In genomic region chr2:67977620-67978262, GRCm38 (mm10) we compare ENCODE assay signal across 22 mouse cellular contexts.
DNase-seq lines count a peak whose midpoint lies in the region; ATAC-seq and TF ChIP-seq lines count a peak whose summit lies in the region.
"Had no signal": no experiment of that assay in that cellular context is flagged by ENCODE, and none has a peak within 500 bp of the region (broad histone marks: within the 10 kb centered on the region; RNA-seq: fewer than 3 reads in every experiment).

No protein-coding gene starts in this region.

- WGBS in hindbrain, embryonic 12.5 days = 56% methylated on average over 6 of the region's 6 CpGs
- WGBS in hindbrain, embryonic 11.5 days = 60% methylated on average over 6 of the region's 6 CpGs
- 69% methylated on average over 6 of the region's 6 CpGs for WGBS in midbrain, embryonic 14.5 days
- WGBS in midbrain, embryonic 13.5 days = 58% methylated on average over 6 of the region's 6 CpGs
- 16% methylated on average over 6 of the region's 6 CpGs for WGBS in forebrain, embryonic 13.5 days
- WGBS in thymus, adult 2 months = 85% methylated on average over 6 of the region's 6 CpGs

- no peaks in the 10 kb centered on the region for H3K27me3 ChIP-seq in hindbrain, embryonic 12.5 days
- no peaks in the 10 kb centered on the region for H3K27me3 ChIP-seq in hindbrain, embryonic 11.5 days (ENCODE audit: control insufficient read depth, insufficient read depth, low read length)
- no peaks in the 10 kb centered on the region for H3K27me3 ChIP-seq in midbrain, embryonic 14.5 days (ENCODE audit: control insufficient read depth, insufficient read depth, low read length)
- H3K27me3 ChIP-seq in midbrain, embryonic 13.5 days = no peaks in the 10 kb centered on the region
- no peaks in the 10 kb centered on the region for H3K27me3 ChIP-seq in forebrain, embryonic 13.5 days
- H3K27me3 ChIP-seq in thymus, adult 2 months (ENCODE audit: control insufficient read depth, insufficient read depth, low read length) = no peaks in the 10 kb centered on the region
- H3K27me3 ChIP-seq: heart, embryonic 13.5 days; limb, embryonic 15.5 days; midbrain, embryonic 15.5 days had no signal

- no peaks in the 10 kb centered on the region for H3K36me3 ChIP-seq in hindbrain, embryonic 12.5 days
- H3K36me3 ChIP-seq in hindbrain, embryonic 11.5 days (ENCODE audit: control insufficient read depth, insufficient read depth, low read length) = no peaks in the 10 kb centered on the region
- H3K36me3 ChIP-seq in midbrain, embryonic 14.5 days (ENCODE audit: control insufficient read depth, insufficient read depth, low read length) = no peaks in the 10 kb centered on the region
- no peaks in the 10 kb centered on the region for H3K36me3 ChIP-seq in midbrain, embryonic 13.5 days
- H3K36me3 ChIP-seq in forebrain, embryonic 13.5 days (ENCODE audit: poor library complexity, severe bottlenecking) = no peaks in the 10 kb centered on the region
- no peaks in the 10 kb centered on the region for H3K36me3 ChIP-seq in thymus, adult 2 months (ENCODE audit: control insufficient read depth, insufficient read depth, low read length)
- H3K36me3 ChIP-seq: G1E; heart, embryonic 13.5 days; limb, embryonic 15.5 days; midbrain, embryonic 15.5 days had no signal

- no peak for TF ChIP-seq CTCF in thymus, adult 2 months (IDR thresholded peaks at IDR 0.05; ENCODE audit: borderline replicate concordance, control insufficient read depth, extremely low read depth, insufficient read depth, low read length, poor library complexity)

- H3K9ac ChIP-seq in hindbrain, embryonic 12.5 days = no peak overlapping the region
- H3K9ac ChIP-seq in hindbrain, embryonic 11.5 days (ENCODE audit: low read depth, low read length) = no peak overlapping the region
- H3K9ac ChIP-seq in midbrain, embryonic 14.5 days (replicated peaks; ENCODE audit: low read length) = no peak overlapping the region
- no peak overlapping the region for H3K9ac ChIP-seq in midbrain, embryonic 13.5 days (replicated peaks)
- no peak overlapping the region for H3K9ac ChIP-seq in forebrain, embryonic 13.5 days
- H3K9ac ChIP-seq: heart, embryonic 13.5 days; limb, embryonic 15.5 days; liver, postnatal 0 days; midbrain, embryonic 15.5 days had no signal

- no peak overlapping the region for H3K27ac ChIP-seq in hindbrain, embryonic 12.5 days
- no peak overlapping the region for H3K27ac ChIP-seq in hindbrain, embryonic 11.5 days (ENCODE audit: low read depth, low read length)
- H3K27ac ChIP-seq in midbrain, embryonic 14.5 days (replicated peaks; ENCODE audit: low read depth, low read length) = no peak overlapping the region
- H3K27ac ChIP-seq in midbrain, embryonic 13.5 days = no peak overlapping the region
- no peak overlapping the region for H3K27ac ChIP-seq in forebrain, embryonic 13.5 days
- H3K27ac ChIP-seq in thymus, adult 2 months (ENCODE audit: control insufficient read depth, insufficient read depth, low read length) = no peak overlapping the region
- H3K27ac ChIP-seq: heart, embryonic 13.5 days; limb, embryonic 15.5 days; midbrain, embryonic 15.5 days had no signal

- no peak for TF ChIP-seq POLR2A in thymus, adult 2 months (IDR thresholded peaks at IDR 0.05; ENCODE audit: control insufficient read depth, extremely low read depth, insufficient read depth, low read length, poor library complexity)

- H3K9me3 ChIP-seq in hindbrain, embryonic 12.5 days (replicated peaks) = no peaks in the 10 kb centered on the region
- H3K9me3 ChIP-seq in hindbrain, embryonic 11.5 days (ENCODE audit: control insufficient read depth, low read length) = no peaks in the 10 kb centered on the region
- no peaks in the 10 kb centered on the region for H3K9me3 ChIP-seq in midbrain, embryonic 14.5 days (ENCODE audit: control insufficient read depth, low read length)
- H3K9me3 ChIP-seq in midbrain, embryonic 13.5 days = no peaks in the 10 kb centered on the region
- H3K9me3 ChIP-seq in forebrain, embryonic 13.5 days (replicated peaks) = no peaks in the 10 kb centered on the region
- H3K9me3 ChIP-seq: heart, embryonic 13.5 days; limb, embryonic 15.5 days; midbrain, embryonic 15.5 days had no signal

- 0 out of 2 replicates have a peak, but pooled peaks cover 5% of the 10 kb centered on the region for H3K4me1 ChIP-seq in hindbrain, embryonic 12.5 days
- no peaks in the 10 kb centered on the region for H3K4me1 ChIP-seq in hindbrain, embryonic 11.5 days (replicated peaks; ENCODE audit: control insufficient read depth, insufficient read depth, low read length)
- H3K4me1 ChIP-seq in midbrain, embryonic 14.5 days (ENCODE audit: control insufficient read depth, insufficient read depth, low read length) = no peaks in the 10 kb centered on the region
- peaks cover 6% of the 10 kb centered on the region; the same call in 1 of the 2 replicates for H3K4me1 ChIP-seq in midbrain, embryonic 13.5 days (replicated peaks)
- peaks cover 13% of the 10 kb centered on the region for H3K4me1 ChIP-seq in forebrain, embryonic 13.5 days
- H3K4me1 ChIP-seq in thymus, adult 2 months (replicated peaks; ENCODE audit: control insufficient read depth, insufficient read depth, low read length) = no peaks in the 10 kb centered on the region
- H3K4me1 ChIP-seq: heart, embryonic 13.5 days; limb, embryonic 15.5 days; midbrain, embryonic 15.5 days had no signal

- no peak overlapping the region for H3K4me2 ChIP-seq in hindbrain, embryonic 12.5 days (replicated peaks)
- no peak overlapping the region for H3K4me2 ChIP-seq in hindbrain, embryonic 11.5 days (replicated peaks; ENCODE audit: low read depth, low read length)
- no peak overlapping the region for H3K4me2 ChIP-seq in midbrain, embryonic 14.5 days (ENCODE audit: low read length)
- no peak overlapping the region for H3K4me2 ChIP-seq in midbrain, embryonic 13.5 days (replicated peaks)
- H3K4me2 ChIP-seq in forebrain, embryonic 13.5 days = no peak overlapping the region
- H3K4me2 ChIP-seq: heart, embryonic 13.5 days; limb, embryonic 15.5 days; midbrain, embryonic 15.5 days had no signal

- no peak for DNase-seq in hindbrain, embryonic 11.5 days (ENCODE audit: low spot score)
- peak; percentile 9 for DNase-seq in midbrain, embryonic 14.5 days
- no peak for DNase-seq in thymus, adult 2 months
- no peak for DNase-seq in lung, postnatal 36 days
- DNase-seq: adrenal gland, postnatal 25 days; cerebellum, adult 11-12 months; cerebellum, postnatal 25 days; embryo, embryonic 11 days; heart, adult 11 months; kidney, adult 9 months; kidney, postnatal 4 days; liver, postnatal 0 days; lung, postnatal 10 days; right cerebral cortex, adult 18-20 months; thymus, postnatal 36 days had no signal

- 0 out of 2 replicates have a peak, but pooled peaks have one; percentile 29 for ATAC-seq in hindbrain, embryonic 12.5 days (ENCODE audit: low FRiP score)
- ATAC-seq in hindbrain, embryonic 11.5 days (ENCODE audit: low FRiP score) = no peak
- ATAC-seq in midbrain, embryonic 14.5 days (ENCODE audit: low FRiP score, low TSS enrichment) = no peak; the same call in 1 of the 2 replicates
- no peak for ATAC-seq in midbrain, embryonic 13.5 days
- peak; percentile 65; the same call in 1 of the 2 replicates for ATAC-seq in forebrain, embryonic 13.5 days
- ATAC-seq: liver, postnatal 0 days; midbrain, embryonic 15.5 days had no signal

- no peak overlapping the region for H3K4me3 ChIP-seq in hindbrain, embryonic 12.5 days
- no peak overlapping the region for H3K4me3 ChIP-seq in hindbrain, embryonic 11.5 days (ENCODE audit: low read depth, low read length)
- no peak overlapping the region for H3K4me3 ChIP-seq in midbrain, embryonic 14.5 days (replicated peaks; ENCODE audit: low read depth, low read length)
- no peak overlapping the region for H3K4me3 ChIP-seq in midbrain, embryonic 13.5 days (replicated peaks)
- H3K4me3 ChIP-seq in forebrain, embryonic 13.5 days = no peak overlapping the region
- H3K4me3 ChIP-seq in thymus, adult 2 months (ENCODE audit: control insufficient read depth, insufficient read depth, low read length) = no peak overlapping the region
- H3K4me3 ChIP-seq: heart, embryonic 13.5 days; limb, embryonic 15.5 days; midbrain, embryonic 15.5 days had no signal

Comparison
In these comparisons a context has a peak if more than half of its experiments do, and no peak if none do; other contexts are left out.
1. ATAC-seq: peak in hindbrain, embryonic 12.5 days (single experiment) and forebrain, embryonic 13.5 days (single experiment); none in hindbrain, embryonic 11.5 days (single experiment), midbrain, embryonic 14.5 days (single experiment) and midbrain, embryonic 13.5 days (single experiment).